Mouse (Mus musculus) liver, postnatal 0 days (tissue): ENCODE data around the gene Traip. TPM values are rescaled to one million over a fixed set of nuclear protein-coding genes. Genes with fewer than 3 reads are reported as not detected.

Experiments used
- ATAC-seq: fragments of 200-750 bp; cut with Nextera tagmentation; 2 replicates; pipeline ENCODE4 v1.8.0; 2017; ENCODE audit warnings: mild to moderate bottlenecking, moderate library complexity
- DNase-seq: peaks from one replicate; pipeline ENCODE4 v3.0.0-alpha.2; 2016
- H3K27ac ChIP-seq: fragments of 300-500 bp; sonication (generic); 2 replicates; pipeline ENCODE4 v1.5.1; 2014; ENCODE audit warnings: antibody characterized with exemption, moderate library complexity, mild to moderate bottlenecking, low read depth
- H3K27me3 ChIP-seq: fragments of 300-500 bp; sonication (generic); 2 replicates; pipeline ENCODE4 v1.6.1; 2014; ENCODE audit warnings: low read length, control low read depth, mixed read lengths; ENCODE audit not compliant: insufficient read depth
- H3K36me3 ChIP-seq: fragments of 300-500 bp; sonication (generic); replicated peaks from 2 replicates; pipeline ENCODE4 v1.6.1; 2014; ENCODE audit warnings: mild to moderate bottlenecking, control low read depth, low read length, moderate library complexity, mixed read lengths; ENCODE audit not compliant: insufficient read depth
- H3K4me1 ChIP-seq: fragments of 300-500 bp; sonication (generic); 2 replicates; pipeline ENCODE4 v1.6.1; 2014; ENCODE audit warnings: antibody characterized with exemption, mild to moderate bottlenecking, control low read depth; ENCODE audit not compliant: insufficient read depth
- H3K4me2 ChIP-seq: fragments of 300-500 bp; sonication (generic); 2 replicates; pipeline ENCODE4 v1.6.1; 2014; ENCODE audit warnings: low read depth, mild to moderate bottlenecking, low read length, moderate library complexity, mixed read lengths
- H3K4me3 ChIP-seq: fragments of 300-500 bp; sonication (generic); 2 replicates; pipeline ENCODE4 v1.5.1; 2014; ENCODE audit warnings: low read depth, low read length
- H3K9ac ChIP-seq: fragments of 300-500 bp; sonication (generic); replicated peaks from 2 replicates; pipeline ENCODE4 v1.6.1; 2014; ENCODE audit warnings: mild to moderate bottlenecking, moderate library complexity
- H3K9me3 ChIP-seq: fragments of 300-500 bp; sonication (generic); 2 replicates; pipeline ENCODE4 v1.6.1; 2016; ENCODE audit warnings: mild to moderate bottlenecking, control low read depth, low read length, mixed read lengths
- CTCF ChIP-seq: sonication (generic); IDR thresholded peaks from 2 replicates; pipeline ENCODE4 v1.5.1; 2016; ENCODE audit warnings: antibody characterized with exemption, low read depth
- EP300 ChIP-seq: IDR thresholded peaks from 2 replicates; pipeline ENCODE4 v1.6.1; 2016; ENCODE audit warnings: antibody characterized with exemption, low read depth, mild to moderate bottlenecking
- WGBS: fragments of 180-500 bp; shearing (Covaris S2); extraction: QIAGEN DNeasy Blood & Tissue Kit; methylation state at CpG from one replicate; pipeline ENCODE4 v1.1.7; 2014; ENCODE audit not compliant: insufficient replicate concordance; 5-methylcytosine and 5-hydroxymethylcytosine counted together
- polyA plus RNA-seq: library from polyadenylated mRNA; unstranded; fragments of >200 nt; fragmentation: Nextera tagmentation; extraction: Ambion mirVana; gene quantifications from 2 replicates; pipeline ENCODE4 v1.2.1, GENCODE M21; 2015

Traip gene
- polyA plus RNA-seq = 5.4 and 6.5 TPM in 2 replicates

DNA sequence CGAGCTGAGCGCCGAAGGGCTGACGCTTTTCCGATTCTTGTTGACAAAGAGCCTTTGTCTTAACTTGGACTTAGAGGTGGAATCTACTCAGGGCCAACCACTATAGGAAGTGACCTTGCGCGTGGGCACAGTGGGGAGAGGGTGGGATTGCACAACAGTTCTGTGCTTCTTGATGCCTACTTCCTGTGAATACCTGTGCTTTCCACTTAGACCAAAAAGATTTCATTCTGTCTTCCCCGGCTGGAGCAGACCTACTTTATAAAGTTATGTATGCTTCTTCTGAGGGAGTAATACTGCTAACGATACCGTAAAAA lies at the start of gene Traip:
Traip (plus strand) TSS at position 215 of the 314 bp plus-strand sequence.
- ATAC-seq = no peak
- no peak for TF ChIP-seq EP300
- no peak for TF ChIP-seq CTCF
- WGBS = 78% methylated on average over 10 of the region's 10 CpGs

DNA sequence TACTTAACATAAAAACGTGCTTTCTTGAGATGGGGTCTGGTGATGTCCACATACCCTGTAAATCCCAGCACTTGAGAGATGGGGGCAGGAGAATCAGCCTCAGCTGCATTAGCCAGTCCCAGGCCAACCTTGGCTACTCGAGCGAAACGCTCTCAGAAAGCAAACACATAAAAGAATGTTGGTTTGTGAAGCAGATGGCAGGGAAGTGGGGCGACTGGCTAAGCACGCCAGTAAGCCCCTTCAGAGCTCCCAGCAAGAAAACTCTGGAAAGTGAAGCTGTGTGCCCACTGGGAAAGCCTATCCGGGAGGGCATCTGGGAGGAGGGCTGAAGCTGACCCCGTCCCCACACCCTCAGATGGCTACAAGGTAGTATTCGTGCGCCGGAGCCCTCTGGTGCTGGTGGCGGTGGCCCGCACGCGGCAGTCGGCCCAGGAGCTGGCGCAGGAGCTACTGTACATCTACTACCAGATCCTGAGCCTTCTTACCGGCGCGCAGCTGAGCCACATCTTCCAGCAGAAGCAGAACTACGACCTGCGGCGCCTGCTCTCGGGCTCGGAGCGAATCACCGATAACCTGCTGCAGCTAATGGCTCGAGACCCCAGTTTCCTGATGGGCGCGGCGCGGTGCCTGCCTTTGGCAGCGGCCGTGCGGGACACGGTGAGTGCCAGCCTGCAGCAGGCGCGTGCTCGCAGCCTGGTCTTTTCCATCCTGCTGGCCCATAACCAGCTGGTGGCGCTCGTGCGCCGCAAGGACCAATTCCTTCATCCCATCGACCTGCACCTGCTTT lies 48.9 kb upstream of the Traip start:
- DNase-seq = peak; percentile 80
- Histone ChIP-seq H3K27me3 (no peaks in the 10 kb centered on the region), H3K4me1 (peaks cover 4% of the 10 kb centered on the region), H3K9me3 (no peaks in the 10 kb centered on the region), H3K4me3 (peak overlapping the region; percentile 9; the same call in 1 of the 2 replicates), H3K27ac (no peak overlapping the region), H3K36me3 (peaks cover 13% of the 10 kb centered on the region), H3K4me2 (peak overlapping the region; percentile 56), H3K9ac (no peak overlapping the region)
- WGBS = 18% methylated on average over 44 of the region's 44 CpGs
- peak; percentile 55 for ATAC-seq
- TF ChIP-seq EP300 (no peak), CTCF (peak; percentile 81)

More for the DNA sequence above, at the start of gene Traip:
- H3K4me1 ChIP-seq = peaks cover 14% of the 10 kb centered on the region
- H3K27me3 ChIP-seq = no peaks in the 10 kb centered on the region
- H3K4me3 ChIP-seq = peak within 1 kb of the TSS; percentile 70
- H3K4me2 ChIP-seq = peak within 1 kb of the TSS; percentile 70
- H3K36me3 ChIP-seq = no peaks in the 10 kb centered on the region
- H3K27ac ChIP-seq = peak within 1 kb of the TSS; percentile 75
- peak within 1 kb of the TSS; percentile 59 for H3K9ac ChIP-seq
- no peaks in the 10 kb centered on the region for H3K9me3 ChIP-seq
- DNase-seq = no peak

- peaks cover 13% of the 10 kb centered on the region for H3K36me3 ChIP-seq
- TF ChIP-seq CTCF = no peak
- no peak for TF ChIP-seq EP300
- no peak for ATAC-seq
- H3K27me3 ChIP-seq = no peaks in the 10 kb centered on the region
- no peak overlapping the region for H3K4me3 ChIP-seq
- peak overlapping the region; percentile 56 for H3K4me2 ChIP-seq
- H3K27ac ChIP-seq = no peak overlapping the region
- H3K4me1 ChIP-seq = peaks cover 6% of the 10 kb centered on the region
- H3K9me3 ChIP-seq = no peaks in the 10 kb centered on the region
- whole genome bisulfite sequencing = 47% methylated on average over 17 of the region's 17 CpGs
- no peak overlapping the region for H3K9ac ChIP-seq
- DNase-seq = no peak
Observed at GRCm38 (mm10) chr9:107901627-107901914, 48.4 kb upstream of the Traip start.

- Histone ChIP-seq H3K27me3 (no peaks in the 10 kb centered on the region), H3K9ac (no peak overlapping the region), H3K36me3 (peaks cover 10% of the 10 kb centered on the region), H3K27ac (no peak overlapping the region), H3K4me3 (no peak overlapping the region), H3K9me3 (no peaks in the 10 kb centered on the region), H3K4me2 (no peak overlapping the region), H3K4me1 (peaks cover 29% of the 10 kb centered on the region)
- peak; percentile 90 for DNase-seq
- 8% methylated on average over 4 of the region's 4 CpGs for WGBS
- TF ChIP-seq EP300 = no peak
- peak; percentile 99 for TF ChIP-seq CTCF
- peak; percentile 59 for ATAC-seq
Observed at GRCm38 (mm10) chr9:107904726-107905125, 45.2 kb upstream of the Traip start.

GRCm38 (mm10) chr9:107906252-107906966 lies 43.5 kb upstream of the Traip start, which contains the start of gene Mst1r:
Gene Mst1r (plus strand): TSS chr9:107906873.
- no peak for TF ChIP-seq CTCF
- TF ChIP-seq EP300 = no peak
- Histone ChIP-seq H3K4me3 (peak within 1 kb of the TSS; percentile 38), H3K27ac (peak within 1 kb of the TSS; percentile 7; the same call in 1 of the 2 replicates), H3K4me2 (peak within 1 kb of the TSS; percentile 75), H3K9me3 (no peaks in the 10 kb centered on the region), H3K9ac (peak within 1 kb of the TSS; percentile 51), H3K4me1 (peaks cover 25% of the 10 kb centered on the region), H3K27me3 (no peaks in the 10 kb centered on the region), H3K36me3 (peaks cover 10% of the 10 kb centered on the region)
- ATAC-seq (peak; percentile 70), DNase-seq (peak; percentile 80)
- 32% methylated on average over 19 of the region's 19 CpGs for WGBS
